Mouse (Mus musculus) liver, adult 2 months (tissue): ENCODE results near the gene Wdfy4. TPM values are rescaled to one million over a fixed set of nuclear protein-coding genes. Genes with fewer than 3 reads are reported as not detected.

Experiments
- DNase-seq: peaks from one replicate; pipeline ENCODE4 v3.0.0-alpha.2; 2011; ENCODE audit warnings: low read depth, low spot score; ENCODE audit errors: extremely low read depth
- H3K27ac ChIP-seq: fragments of 200-500 bp; replicated peaks from 2 replicates; pipeline ENCODE4 v1.5.1; 2012; ENCODE audit warnings: low read depth, mild to moderate bottlenecking, control low read depth, inconsistent platforms, low read length; ENCODE audit not compliant: insufficient read depth
- H3K27me3 ChIP-seq: fragments of 200-500 bp; 2 replicates; pipeline ENCODE4 v1.6.1; 2012; ENCODE audit warnings: mild to moderate bottlenecking, moderate library complexity, low read length, inconsistent platforms; ENCODE audit not compliant: control insufficient read depth, insufficient read depth
- H3K36me3 ChIP-seq: fragments of 200-500 bp; 2 replicates; pipeline ENCODE4 v1.6.1; 2012; ENCODE audit warnings: low read length, inconsistent platforms; ENCODE audit not compliant: control insufficient read depth, insufficient read depth
- H3K4me1 ChIP-seq: fragments of 200-500 bp; 2 replicates; pipeline ENCODE4 v1.6.1; 2011; ENCODE audit warnings: low read length; ENCODE audit not compliant: control insufficient read depth, insufficient read depth
- H3K4me3 ChIP-seq: fragments of 200-500 bp; 2 replicates; pipeline ENCODE4 v1.5.1; 2011; ENCODE audit warnings: low read depth, mild to moderate bottlenecking, control low read depth, low read length, moderate library complexity; ENCODE audit not compliant: insufficient read depth
- H3K79me2 ChIP-seq: fragments of 200-500 bp; 2 replicates; pipeline ENCODE4 v1.6.1; 2012; ENCODE audit warnings: inconsistent platforms, mild to moderate bottlenecking, low read length, moderate library complexity; ENCODE audit not compliant: control insufficient read depth, insufficient read depth
- H3K9ac ChIP-seq: fragments of 200-500 bp; 2 replicates; pipeline ENCODE4 v1.6.1; 2012; ENCODE audit warnings: low read depth, mild to moderate bottlenecking, control low read depth, inconsistent platforms, low read length
- CTCF ChIP-seq: fragments of 200-500 bp; IDR thresholded peaks from 2 replicates; pipeline ENCODE4 v1.5.1; 2011; ENCODE audit warnings: low read depth, low read length, control low read depth
- POLR2A ChIP-seq: fragments of 200-500 bp; IDR thresholded peaks from 2 replicates; pipeline ENCODE4 v1.6.1; 2011; ENCODE audit warnings: low read length, control low read depth; ENCODE audit not compliant: insufficient read depth; ENCODE audit errors: extremely low read depth
- WGBS: fragments of 180-500 bp; shearing (Covaris S2); methylation state at CpG from one replicate; pipeline ENCODE4 v1.1.7; 2018; 5-methylcytosine and 5-hydroxymethylcytosine counted together
- polyA plus RNA-seq: library from polyadenylated mRNA; depleted of rRNA; stranded (reverse); fragments of >200 nt; gene quantifications from 2 replicates; pipeline ENCODE4 v1.2.3, GENCODE M21; 2012
- total RNA-seq: library from RNA; depleted of rRNA; stranded (reverse); fragments of >200 nt; gene quantifications from 2 replicates; pipeline ENCODE4 v1.2.3, GENCODE M21; 2014

Gene Wdfy4
- total and polyA plus RNA-seq, 2 experiments: 2.1 to 3.0 TPM

DNA sequence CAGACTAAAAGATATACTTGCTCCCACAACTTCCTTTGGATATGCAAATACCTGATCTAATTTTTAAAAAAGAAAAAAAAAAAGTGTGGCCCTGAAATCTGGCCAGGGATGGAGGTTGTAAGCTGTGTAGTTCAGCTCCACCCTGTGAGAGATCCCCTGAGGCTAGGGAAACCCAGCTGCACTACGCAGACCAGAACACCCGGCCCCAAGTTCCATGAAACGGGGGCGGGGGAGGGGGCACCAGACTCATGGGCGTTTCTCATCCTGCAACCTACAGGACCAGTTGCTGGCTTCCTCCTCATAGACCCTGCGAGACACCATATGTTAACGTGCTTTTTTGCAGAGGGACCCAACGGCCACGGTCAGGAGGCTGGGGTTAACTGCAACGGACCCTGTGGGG lies 3.9 kb upstream of the Wdfy4 start:
- no peaks in the 10 kb centered on the region for H3K79me2 ChIP-seq
- 75% methylated on average over 10 of the region's 10 CpGs for WGBS
- H3K36me3 ChIP-seq: no peaks in the 10 kb centered on the region
- TF ChIP-seq POLR2A (no peak), CTCF (no peak)
- DNase-seq: no peak
- no peak overlapping the region for H3K27ac ChIP-seq
- H3K4me3 ChIP-seq: no peak overlapping the region
- H3K9ac ChIP-seq: no peak overlapping the region
- no peaks in the 10 kb centered on the region for H3K27me3 ChIP-seq
- no peaks in the 10 kb centered on the region for H3K4me1 ChIP-seq

- 77% methylated on average over 4 of the region's 4 CpGs for WGBS
- H3K4me1 ChIP-seq: no peaks in the 10 kb centered on the region
Observed at GRCm38 (mm10) chr14:33187201-33187600, 1.9 kb upstream of the Wdfy4 start.

DNA sequence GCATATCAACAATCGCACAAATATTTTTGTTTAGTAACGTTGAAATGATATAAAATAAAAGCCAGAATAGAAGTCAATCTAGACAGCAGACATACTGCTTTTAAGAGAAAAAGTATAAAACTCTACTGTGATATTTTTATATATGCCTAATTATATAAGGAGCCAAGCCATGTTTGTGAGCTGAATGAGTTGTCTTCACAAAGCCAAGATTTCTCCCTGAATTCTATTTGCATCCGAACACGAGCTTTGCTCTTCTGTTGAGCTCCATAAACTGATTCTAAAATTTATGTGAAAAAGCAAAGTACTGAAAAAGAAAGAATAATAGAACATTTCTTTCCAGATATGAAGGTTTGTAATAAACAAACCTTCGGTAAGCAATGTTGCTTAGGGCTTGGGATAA lies 5.2 kb downstream of the Wdfy4 start:
- H3K79me2 ChIP-seq: no peaks in the 10 kb centered on the region
- no peaks in the 10 kb centered on the region for H3K36me3 ChIP-seq
- no peak overlapping the region for H3K9ac ChIP-seq
- H3K27me3 ChIP-seq: no peaks in the 10 kb centered on the region
- H3K27ac ChIP-seq: no peak overlapping the region
- H3K4me3 ChIP-seq: no peak overlapping the region
- DNase-seq: no peak
- H3K4me1 ChIP-seq: no peaks in the 10 kb centered on the region
- WGBS: 81% methylated on average over 5 of the region's 5 CpGs
- no peak for TF ChIP-seq POLR2A
- TF ChIP-seq CTCF: no peak

More at GRCm38 (mm10) chr14:33187201-33187600, 1.9 kb upstream of the Wdfy4 start:
- H3K79me2 ChIP-seq: no peaks in the 10 kb centered on the region
- no peaks in the 10 kb centered on the region for H3K36me3 ChIP-seq
- DNase-seq: no peak
- no peak overlapping the region for H3K9ac ChIP-seq
- H3K27me3 ChIP-seq: no peaks in the 10 kb centered on the region
- no peak overlapping the region for H3K4me3 ChIP-seq
- TF ChIP-seq POLR2A: no peak
- TF ChIP-seq CTCF: no peak
- no peak overlapping the region for H3K27ac ChIP-seq

DNA sequence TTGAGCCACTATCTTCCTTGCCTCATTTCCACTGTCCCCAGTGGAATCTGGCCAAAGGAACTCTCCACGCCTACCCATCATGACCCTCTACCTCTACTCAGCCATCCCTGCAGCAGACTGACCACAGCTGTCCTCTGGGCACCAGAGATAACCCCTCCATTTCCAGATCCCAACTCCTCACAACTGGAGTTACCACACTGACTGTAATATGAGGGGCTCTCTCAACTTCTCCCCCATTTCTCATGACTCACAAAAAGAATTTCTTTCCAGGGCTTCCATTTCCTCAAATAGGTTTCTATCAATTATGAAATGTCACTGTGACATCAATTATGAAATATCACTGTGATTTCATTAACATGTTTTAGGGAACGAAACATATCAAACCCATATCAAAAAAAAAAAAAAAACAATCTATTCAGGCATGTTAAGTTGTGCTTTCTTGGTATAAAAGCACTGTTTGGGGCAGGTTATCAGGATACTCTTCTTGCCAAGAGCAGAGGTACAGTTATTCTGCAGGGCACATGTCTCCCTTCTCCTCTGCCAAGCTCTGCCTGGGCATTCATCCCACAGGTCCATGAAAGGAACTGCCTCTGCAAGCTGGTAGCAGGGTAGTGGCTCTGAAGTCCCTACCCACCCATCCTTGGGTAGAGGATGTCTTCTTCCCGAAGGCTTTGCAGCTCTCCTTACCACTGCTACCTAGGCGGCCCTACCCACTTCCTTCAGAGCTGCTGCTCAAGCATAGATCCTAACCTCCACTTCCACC lies 10.1 kb downstream of the Wdfy4 start:
- Histone ChIP-seq H3K9ac (no peak overlapping the region), H3K36me3 (no peaks in the 10 kb centered on the region), H3K79me2 (no peaks in the 10 kb centered on the region), H3K27ac (no peak overlapping the region), H3K4me3 (no peak overlapping the region), H3K4me1 (no peaks in the 10 kb centered on the region), H3K27me3 (no peaks in the 10 kb centered on the region)
- 60% methylated on average over 4 of the region's 4 CpGs for WGBS
- TF ChIP-seq POLR2A: no peak
- no peak for TF ChIP-seq CTCF
- DNase-seq: no peak

GRCm38 (mm10) chr14:33171942-33172341 lies 13.4 kb downstream of the Wdfy4 start:
- no peaks in the 10 kb centered on the region for H3K4me1 ChIP-seq
- no peaks in the 10 kb centered on the region for H3K36me3 ChIP-seq
- H3K27me3 ChIP-seq: no peaks in the 10 kb centered on the region
- no peaks in the 10 kb centered on the region for H3K79me2 ChIP-seq
- no peak overlapping the region for H3K9ac ChIP-seq
- TF ChIP-seq POLR2A: no peak
- TF ChIP-seq CTCF: no peak
- H3K27ac ChIP-seq: no peak overlapping the region
- WGBS: 60% methylated on average over 1 of the region's 1 CpGs
- DNase-seq: no peak
- no peak overlapping the region for H3K4me3 ChIP-seq

GRCm38 (mm10) chr14:33168750-33169149 lies 16.6 kb downstream of the Wdfy4 start:
- H3K4me1 ChIP-seq: no peaks in the 10 kb centered on the region
- H3K27ac ChIP-seq: no peak overlapping the region
- H3K4me3 ChIP-seq: no peak overlapping the region
- no peak for DNase-seq
- no peaks in the 10 kb centered on the region for H3K36me3 ChIP-seq
- H3K27me3 ChIP-seq: no peaks in the 10 kb centered on the region
- H3K79me2 ChIP-seq: no peaks in the 10 kb centered on the region
- TF ChIP-seq POLR2A (no peak), CTCF (no peak)
- 84% methylated on average over 4 of the region's 4 CpGs for WGBS
- no peak overlapping the region for H3K9ac ChIP-seq
